ENCODE assay signal across 19 mouse cellular contexts in genomic region chr8:119948340-119948739, GRCm38 (mm10). TPM values are rescaled to one million over a fixed set of nuclear protein-coding genes. Genes with fewer than 3 reads are reported as not detected.
A peak's percentile ranks its signal among the peaks of the same experiment; 100 is the strongest.
DNase-seq lines count a peak whose midpoint lies in the region; ATAC-seq and TF ChIP-seq lines count a peak whose summit lies in the region.
"Had no signal": no experiment of that assay in that cellular context is flagged by ENCODE, and none has a peak within 500 bp of the region (broad histone marks: within the 10 kb centered on the region; RNA-seq: fewer than 3 reads in every experiment).

No protein-coding gene starts in this region.

- H3K9ac ChIP-seq in hindbrain, postnatal 0 days (replicated peaks; ENCODE audit: low read length): no peak overlapping the region
- H3K9ac ChIP-seq in hindbrain, embryonic 12.5 days: no peak overlapping the region
- H3K9ac ChIP-seq in intestine, postnatal 0 days (ENCODE audit: low read depth, low read length): no peak overlapping the region
- H3K9ac ChIP-seq: hindbrain, embryonic 15.5 days; kidney, embryonic 15.5 days; liver, embryonic 14.5 days; neural tube, embryonic 15.5 days had no signal

- no peak overlapping the region for H3K27ac ChIP-seq in hindbrain, postnatal 0 days
- H3K27ac ChIP-seq in hindbrain, embryonic 12.5 days: no peak overlapping the region
- no peak overlapping the region for H3K27ac ChIP-seq in intestine, postnatal 0 days (ENCODE audit: low read depth, low read length)
- H3K27ac ChIP-seq: gastrocnemius, adult 2 months; heart, adult 2 months; hindbrain, embryonic 15.5 days; kidney, embryonic 15.5 days; liver, embryonic 14.5 days; neural tube, embryonic 15.5 days had no signal

- ATAC-seq in hindbrain, postnatal 0 days: no peak
- no peak for ATAC-seq in hindbrain, embryonic 12.5 days (ENCODE audit: low FRiP score)
- no peak for ATAC-seq in intestine, postnatal 0 days
- ATAC-seq: Patski had no signal

- H3K4me1 ChIP-seq in hindbrain, postnatal 0 days (ENCODE audit: insufficient read depth, low read length): no peaks in the 10 kb centered on the region
- peaks cover 7% of the 10 kb centered on the region for H3K4me1 ChIP-seq in hindbrain, embryonic 12.5 days
- H3K4me1 ChIP-seq in intestine, postnatal 0 days (replicated peaks; ENCODE audit: control insufficient read depth, insufficient read depth, low read length): no peaks in the 10 kb centered on the region

- WGBS in hindbrain, postnatal 0 days: 62% methylated on average over 15 of the region's 15 CpGs
- 86% methylated on average over 15 of the region's 15 CpGs for WGBS in hindbrain, embryonic 12.5 days
- WGBS in intestine, postnatal 0 days: 86% methylated on average over 15 of the region's 15 CpGs

- no peaks in the 10 kb centered on the region for H3K27me3 ChIP-seq in hindbrain, postnatal 0 days (ENCODE audit: insufficient read depth, low read length)
- H3K27me3 ChIP-seq in hindbrain, embryonic 12.5 days: no peaks in the 10 kb centered on the region
- no peaks in the 10 kb centered on the region for H3K27me3 ChIP-seq in intestine, postnatal 0 days (replicated peaks; ENCODE audit: control insufficient read depth, insufficient read depth, low read length)
- H3K27me3 ChIP-seq: hindbrain, embryonic 15.5 days; kidney, embryonic 15.5 days; neural tube, embryonic 15.5 days; Patski had no signal

- H3K36me3 ChIP-seq in hindbrain, postnatal 0 days (ENCODE audit: insufficient read depth, low read length): peaks cover 33% of the 10 kb centered on the region
- H3K36me3 ChIP-seq in hindbrain, embryonic 12.5 days: peaks cover 80% of the 10 kb centered on the region
- peaks cover 76% of the 10 kb centered on the region for H3K36me3 ChIP-seq in intestine, postnatal 0 days (ENCODE audit: control insufficient read depth, insufficient read depth)

- TF ChIP-seq CTCF in hindbrain, postnatal 0 days (IDR thresholded peaks at IDR 0.05; ENCODE audit: low read depth): 0 out of 2 replicates have a peak, but pooled peaks have one; percentile 9
- TF ChIP-seq CTCF in intestine, postnatal 0 days (IDR thresholded peaks at IDR 0.05; ENCODE audit: low read depth): no peak

- H3K4me2 ChIP-seq in hindbrain, postnatal 0 days (ENCODE audit: low read depth, low read length): no peak overlapping the region
- H3K4me2 ChIP-seq in hindbrain, embryonic 12.5 days (replicated peaks): no peak overlapping the region
- no peak overlapping the region for H3K4me2 ChIP-seq in intestine, postnatal 0 days (replicated peaks; ENCODE audit: low read depth)
- H3K4me2 ChIP-seq: hindbrain, embryonic 15.5 days; kidney, embryonic 15.5 days; neural tube, embryonic 15.5 days had no signal

- no peak overlapping the region for H3K4me3 ChIP-seq in hindbrain, postnatal 0 days (ENCODE audit: low read length)
- no peak overlapping the region for H3K4me3 ChIP-seq in hindbrain, embryonic 12.5 days
- no peak overlapping the region for H3K4me3 ChIP-seq in intestine, postnatal 0 days (ENCODE audit: low read depth, low read length)
- H3K4me3 ChIP-seq: gastrocnemius, adult 2 months; heart, adult 2 months; hindbrain, embryonic 15.5 days; kidney, embryonic 15.5 days; neural tube, embryonic 15.5 days had no signal

- no peaks in the 10 kb centered on the region for H3K9me3 ChIP-seq in hindbrain, postnatal 0 days (ENCODE audit: low read length)
- no peaks in the 10 kb centered on the region for H3K9me3 ChIP-seq in hindbrain, embryonic 12.5 days (replicated peaks)
- no peaks in the 10 kb centered on the region for H3K9me3 ChIP-seq in intestine, postnatal 0 days (ENCODE audit: control insufficient read depth)
- H3K9me3 ChIP-seq: hindbrain, embryonic 15.5 days; kidney, embryonic 15.5 days; neural tube, embryonic 15.5 days had no signal

- peak; percentile 21 for DNase-seq in hindbrain, postnatal 0 days (ENCODE audit: low spot score)
- peak; percentile 12 for DNase-seq in thymus, postnatal 14 days
- DNase-seq in thymus, adult 18-20 months: no peak
- DNase-seq in adrenal gland, postnatal 25 days: peak; percentile 68
- peak; percentile 44 for DNase-seq in right cerebral cortex, postnatal 25 days
- DNase-seq in kidney, adult 9 months: no peak
- DNase-seq: cerebellum, adult 2 months; gastrocnemius, adult 2 months; heart, adult 2 months; heart, postnatal 10 days; lung, postnatal 36 days had no signal

RNA-seq across cellular contexts. Expression of gene Gm20388, which starts 37.7 kb away (rescaled TPM):
- total RNA-seq in hindbrain, postnatal 0 days (2014; rRNA removed): 58.0 and 71.3 TPM in 2 replicates
- not detected in 2 replicates for polyA plus RNA-seq in hindbrain, postnatal 0 days (2015; fragmentation: Nextera tagmentation; extraction: Ambion mirVana)
- polyA plus RNA-seq in hindbrain, embryonic 12.5 days (2016; fragmentation: Nextera tagmentation; extraction: Ambion mirVana): not detected in 2 replicates
- 3.6 and 27.1 TPM in 2 replicates for total RNA-seq in adrenal gland, postnatal 25 days (2021)
- not detected in 2 replicates for polyA plus RNA-seq in intestine, postnatal 0 days (2015; fragmentation: Nextera tagmentation; extraction: Ambion mirVana)
- polyA plus RNA-seq: limb, embryonic 11.5 days; neural tube, embryonic 15.5 days had no signal

RNA-seq across cellular contexts. Expression of gene Usp10, which starts 38.2 kb away (rescaled TPM):
- total RNA-seq in hindbrain, postnatal 0 days (2014; rRNA removed): 88.5 and 91.1 TPM in 2 replicates
- polyA plus RNA-seq in hindbrain, postnatal 0 days (2015; fragmentation: Nextera tagmentation; extraction: Ambion mirVana): 89.0 and 94.2 TPM in 2 replicates
- 137 and 141 TPM in 2 replicates for polyA plus RNA-seq in hindbrain, embryonic 12.5 days (2016; fragmentation: Nextera tagmentation; extraction: Ambion mirVana)
- 110 and 153 TPM in 2 replicates for total RNA-seq in adrenal gland, postnatal 25 days (2021)
- 37.1 and 41.2 TPM in 2 replicates for polyA plus RNA-seq in intestine, postnatal 0 days (2015; fragmentation: Nextera tagmentation; extraction: Ambion mirVana)

RNA-seq across cellular contexts. Expression of gene Crispld2, which starts 43.9 kb away (rescaled TPM):
- 3.5 and 5.6 TPM in 2 replicates for total RNA-seq in hindbrain, postnatal 0 days (2014; rRNA removed)
- 2.5 and 2.6 TPM in 2 replicates for polyA plus RNA-seq in hindbrain, postnatal 0 days (2015; fragmentation: Nextera tagmentation; extraction: Ambion mirVana)
- polyA plus RNA-seq in hindbrain, embryonic 12.5 days (2016; fragmentation: Nextera tagmentation; extraction: Ambion mirVana): 4.8 and 5.3 TPM in 2 replicates
- total RNA-seq in adrenal gland, postnatal 25 days (2021): 5.1 and 6.9 TPM in 2 replicates
- 9.1 and 9.2 TPM in 2 replicates for polyA plus RNA-seq in intestine, postnatal 0 days (2015; fragmentation: Nextera tagmentation; extraction: Ambion mirVana)

Comparison
In these comparisons a context has a peak if more than half of its experiments do, and no peak if none do; other contexts are left out.
1. DNase-seq: peak in hindbrain, postnatal 0 days (single experiment), thymus, postnatal 14 days (single experiment), adrenal gland, postnatal 25 days (single experiment) and right cerebral cortex, postnatal 25 days (single experiment); none in thymus, adult 18-20 months (0 of 2) and kidney, adult 9 months (single experiment).